Mouse (Mus musculus) neural tube, embryonic 15.5 days (tissue): Measurements from ENCODE around the gene Enox1. TPM values are rescaled to one million over a fixed set of nuclear protein-coding genes. Genes with fewer than 3 reads are reported as not detected.

ENCODE experiments used
- ATAC-seq: fragments of 200-750 bp; cut with Nextera tagmentation; 2 replicates; pipeline ENCODE4 v1.8.0; 2017; ENCODE audit warnings: mild to moderate bottlenecking, moderate TSS enrichment, moderate library complexity; ENCODE audit not compliant: low FRiP score
- H3K27ac ChIP-seq: fragments of 300-500 bp; sonication (generic); replicated peaks from 2 replicates; pipeline ENCODE4 v1.5.1; 2015; ENCODE audit warnings: mild to moderate bottlenecking, inconsistent platforms
- H3K27me3 ChIP-seq: fragments of 300-500 bp; sonication (generic); replicated peaks from 2 replicates; pipeline ENCODE4 v1.6.1; 2015; ENCODE audit warnings: inconsistent platforms
- H3K36me3 ChIP-seq: fragments of 300-500 bp; sonication (generic); 2 replicates; pipeline ENCODE4 v1.6.1; 2015; ENCODE audit warnings: inconsistent platforms
- H3K4me1 ChIP-seq: fragments of 300-500 bp; sonication (generic); 2 replicates; pipeline ENCODE4 v1.6.1; 2015; ENCODE audit warnings: inconsistent platforms
- H3K4me2 ChIP-seq: fragments of 300-500 bp; sonication (generic); 2 replicates; pipeline ENCODE4 v1.6.1; 2015; ENCODE audit warnings: inconsistent platforms, mild to moderate bottlenecking, moderate library complexity
- H3K4me3 ChIP-seq: fragments of 300-500 bp; sonication (generic); replicated peaks from 2 replicates; pipeline ENCODE4 v1.5.1; 2015; ENCODE audit warnings: mild to moderate bottlenecking, inconsistent platforms
- H3K9ac ChIP-seq: fragments of 300-500 bp; sonication (generic); replicated peaks from 2 replicates; pipeline ENCODE4 v1.6.1; 2015; ENCODE audit warnings: mild to moderate bottlenecking, inconsistent platforms
- H3K9me3 ChIP-seq: fragments of 300-500 bp; sonication (generic); replicated peaks from 2 replicates; pipeline ENCODE4 v1.6.1; 2016; ENCODE audit warnings: inconsistent platforms
- WGBS: fragments of 180-500 bp; shearing (Covaris S2); methylation state at CpG from one replicate; pipeline ENCODE4 v1.1.7; 2015; ENCODE audit warnings: mixed read lengths; 5-methylcytosine and 5-hydroxymethylcytosine counted together
- polyA plus RNA-seq: library from polyadenylated mRNA; unstranded; fragments of >200 nt; fragmentation: Nextera tagmentation; extraction: Ambion mirVana; gene quantifications from 2 replicates; pipeline ENCODE4 v1.2.1, GENCODE M21; 2015

Gene Enox1
- polyA plus RNA-seq, 1 experiment from 2014 or later, result 45.0 TPM

DNA sequence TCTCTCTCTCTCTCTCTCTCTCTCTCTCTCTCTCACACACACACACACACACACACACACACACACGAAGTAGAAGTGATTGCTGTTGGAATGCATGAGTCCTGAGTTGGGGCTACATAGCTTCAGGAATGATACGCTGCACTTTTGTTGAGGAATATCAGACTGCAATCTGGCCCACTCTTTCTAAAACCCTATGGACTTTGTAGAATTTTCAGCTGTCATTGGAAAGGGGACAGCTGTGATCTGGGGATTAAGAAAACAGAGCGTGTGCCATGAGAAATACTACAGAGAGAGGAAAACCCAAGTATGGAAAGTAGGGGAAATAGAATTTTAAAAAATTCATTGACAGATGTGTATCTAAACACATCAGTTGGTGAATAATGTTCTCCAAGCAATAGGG is 482.1 kb downstream of the Enox1 start:
- no peaks in the 10 kb centered on the region for H3K36me3 ChIP-seq

DNA sequence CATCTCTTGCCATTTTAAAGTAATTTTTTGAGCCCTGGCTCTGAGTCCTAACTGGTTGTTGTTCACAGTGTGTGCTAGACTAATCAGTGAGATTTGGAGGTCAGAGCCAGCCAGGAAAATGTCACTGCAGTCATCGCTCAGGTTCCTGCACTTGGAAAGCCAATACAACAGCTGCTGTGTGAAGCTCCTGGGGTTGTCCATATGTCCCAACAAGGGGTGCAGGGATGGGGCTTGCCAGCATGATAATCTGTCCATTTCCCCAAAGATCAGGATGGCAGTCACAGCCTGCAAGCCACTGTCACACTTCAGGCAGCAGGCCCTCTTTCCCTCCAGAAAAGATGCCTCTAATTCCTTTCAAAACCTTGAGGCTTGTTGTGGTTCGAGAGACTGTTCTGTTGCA is 483.0 kb downstream of the Enox1 start:
- WGBS, result 48% methylated on average over 2 of the region's 2 CpGs
- H3K4me1 ChIP-seq, result peaks cover 25% of the 10 kb centered on the region
- no peak overlapping the region; the same call in 1 of the 2 replicates for H3K27ac ChIP-seq
- H3K9me3 ChIP-seq, result no peaks in the 10 kb centered on the region
- no peak overlapping the region for H3K4me2 ChIP-seq
- no peak overlapping the region for H3K4me3 ChIP-seq
- H3K36me3 ChIP-seq, result no peaks in the 10 kb centered on the region
- no peak overlapping the region for H3K9ac ChIP-seq
- no peak for ATAC-seq
- H3K27me3 ChIP-seq, result no peaks in the 10 kb centered on the region

More for the DNA sequence above, 482.1 kb downstream of the Enox1 start:
- no peak for ATAC-seq
- no peaks in the 10 kb centered on the region for H3K9me3 ChIP-seq
- no peak overlapping the region for H3K4me2 ChIP-seq
- WGBS, result 83% methylated on average over 3 of the region's 3 CpGs
- H3K27ac ChIP-seq, result no peak overlapping the region
- no peaks in the 10 kb centered on the region for H3K27me3 ChIP-seq
- peaks cover 26% of the 10 kb centered on the region for H3K4me1 ChIP-seq
- no peak overlapping the region for H3K4me3 ChIP-seq
- no peak overlapping the region for H3K9ac ChIP-seq

DNA sequence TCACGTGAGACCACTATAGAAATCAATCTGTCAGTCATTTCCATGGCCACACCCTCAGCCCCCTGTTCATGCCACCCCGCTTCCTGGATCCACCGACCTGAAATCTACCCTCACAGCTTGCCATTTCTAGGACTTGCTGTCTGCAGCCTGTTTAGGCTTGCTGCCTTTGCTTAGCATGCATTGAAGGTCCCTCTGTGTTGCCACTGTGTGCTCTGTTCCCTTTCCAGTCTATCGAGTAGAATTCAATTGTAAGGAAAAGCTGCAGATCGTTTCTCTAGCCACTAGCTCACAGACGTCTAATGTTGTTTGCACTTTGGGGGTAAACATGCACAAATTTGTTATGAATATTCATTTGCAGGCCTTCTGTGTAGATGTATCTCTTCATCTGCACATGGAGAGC is 485.8 kb downstream of the Enox1 start:
- Histone ChIP-seq H3K36me3 (no peaks in the 10 kb centered on the region), H3K27ac (no peak overlapping the region), H3K4me1 (peaks cover 10% of the 10 kb centered on the region; the same call in 1 of the 2 replicates), H3K9me3 (no peaks in the 10 kb centered on the region), H3K9ac (no peak overlapping the region), H3K27me3 (no peaks in the 10 kb centered on the region), H3K4me3 (no peak overlapping the region), H3K4me2 (no peak overlapping the region)
- ATAC-seq, result no peak
- 78% methylated on average over 6 of the region's 6 CpGs for WGBS

DNA sequence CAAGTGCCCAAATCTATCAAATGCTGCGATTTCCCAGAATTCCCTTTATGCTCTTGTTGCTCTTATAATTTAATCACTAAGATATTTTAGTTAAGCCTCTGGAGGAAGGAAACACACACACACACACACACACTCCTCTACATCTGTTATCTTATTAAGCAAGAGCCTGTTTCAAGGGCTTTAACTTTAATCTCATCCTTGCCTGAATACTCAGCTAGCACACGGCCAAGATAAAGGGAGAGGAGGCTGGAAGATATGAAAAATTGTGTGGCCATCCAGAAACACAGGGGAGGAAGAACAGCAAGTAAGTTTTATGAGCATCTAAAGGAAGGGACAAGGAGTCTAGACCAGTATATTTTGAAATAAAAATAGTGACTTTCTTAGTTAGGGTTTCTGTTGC is 489.6 kb downstream of the Enox1 start:
- ATAC-seq, result no peak
- Histone ChIP-seq H3K27ac (no peak overlapping the region), H3K4me2 (no peak overlapping the region), H3K9me3 (no peaks in the 10 kb centered on the region), H3K9ac (no peak overlapping the region), H3K4me1 (peaks cover 22% of the 10 kb centered on the region), H3K4me3 (no peak overlapping the region), H3K36me3 (no peaks in the 10 kb centered on the region), H3K27me3 (no peaks in the 10 kb centered on the region)
- 77% methylated on average over 2 of the region's 2 CpGs for WGBS

DNA sequence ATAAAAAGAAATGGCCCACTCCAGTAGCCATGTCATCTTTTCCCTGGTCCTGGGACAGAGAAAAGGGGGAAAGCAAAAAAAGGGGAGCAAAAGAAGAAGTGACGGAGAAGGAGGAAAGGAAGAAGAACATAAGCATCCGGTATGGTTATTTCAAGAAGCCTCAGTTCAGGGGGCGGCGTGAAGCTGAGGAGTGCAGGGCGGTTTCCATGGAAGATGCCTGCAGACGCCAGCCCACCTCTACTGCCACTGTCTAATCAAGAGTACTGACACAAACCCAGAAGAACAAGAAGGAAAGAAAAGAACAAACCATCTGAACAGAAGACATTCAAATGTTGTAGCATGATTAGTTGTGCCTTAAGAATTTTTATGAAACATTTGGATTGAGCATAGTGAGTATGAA is 490.5 kb downstream of the Enox1 start:
- WGBS, result 90% methylated on average over 6 of the region's 6 CpGs
- H3K36me3 ChIP-seq, result no peaks in the 10 kb centered on the region
- no peak overlapping the region for H3K4me2 ChIP-seq
- no peak overlapping the region for H3K9ac ChIP-seq
- H3K9me3 ChIP-seq, result no peaks in the 10 kb centered on the region
- H3K4me1 ChIP-seq, result peaks cover 19% of the 10 kb centered on the region
- no peaks in the 10 kb centered on the region for H3K27me3 ChIP-seq
- no peak overlapping the region for H3K4me3 ChIP-seq
- H3K27ac ChIP-seq, result no peak overlapping the region
- ATAC-seq, result no peak

DNA sequence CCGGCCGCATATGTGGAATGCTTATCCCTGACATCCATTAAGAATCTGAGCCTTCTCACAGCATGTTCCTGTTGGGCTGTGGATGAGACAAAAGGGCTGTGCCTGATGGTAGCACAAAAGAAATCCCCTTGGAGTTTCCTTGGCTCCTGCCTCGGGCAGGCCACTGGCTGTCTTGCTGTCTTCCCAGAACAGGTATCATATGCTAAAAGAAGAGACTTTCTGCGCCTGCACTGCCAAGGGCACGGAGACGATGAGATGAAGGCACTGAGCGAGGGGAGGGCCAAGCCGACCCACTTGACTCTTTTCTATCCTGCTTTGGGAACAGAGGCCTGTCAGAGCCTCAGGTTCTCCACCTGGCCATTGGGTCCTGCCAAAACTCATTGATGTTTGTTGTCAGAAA is 491.7 kb downstream of the Enox1 start:
- ATAC-seq, result no peak
- Histone ChIP-seq H3K27ac (no peak overlapping the region), H3K36me3 (no peaks in the 10 kb centered on the region), H3K4me3 (no peak overlapping the region), H3K4me2 (no peak overlapping the region), H3K4me1 (peaks cover 16% of the 10 kb centered on the region), H3K27me3 (no peaks in the 10 kb centered on the region), H3K9ac (no peak overlapping the region), H3K9me3 (no peaks in the 10 kb centered on the region)
- WGBS, result 78% methylated on average over 8 of the region's 8 CpGs

DNA sequence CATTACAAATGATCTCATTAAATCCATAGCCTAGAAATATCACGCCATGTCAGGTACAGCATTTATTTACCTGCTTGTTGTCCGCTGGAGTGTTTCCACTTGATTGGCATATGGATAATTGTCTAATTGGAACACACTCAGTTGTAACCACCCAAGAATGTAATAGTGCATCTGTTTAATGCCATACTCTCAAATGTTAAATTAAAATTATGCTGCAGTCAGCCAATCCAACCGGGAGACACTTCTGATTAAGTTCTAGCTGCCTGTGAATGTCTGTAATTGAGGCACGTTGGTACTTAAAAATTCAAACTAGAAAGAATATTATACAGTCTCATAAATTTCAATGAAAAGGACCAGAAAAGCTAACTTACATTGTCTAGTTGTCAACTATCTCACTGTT is 502.2 kb downstream of the Enox1 start:
- Histone ChIP-seq H3K4me3 (no peak overlapping the region), H3K9ac (no peak overlapping the region), H3K36me3 (no peaks in the 10 kb centered on the region), H3K27ac (no peak overlapping the region), H3K4me2 (no peak overlapping the region), H3K27me3 (no peaks in the 10 kb centered on the region), H3K4me1 (peaks cover 7% of the 10 kb centered on the region), H3K9me3 (no peaks in the 10 kb centered on the region)
- 35% methylated on average over 4 of the region's 4 CpGs for WGBS
- ATAC-seq, result no peak

DNA sequence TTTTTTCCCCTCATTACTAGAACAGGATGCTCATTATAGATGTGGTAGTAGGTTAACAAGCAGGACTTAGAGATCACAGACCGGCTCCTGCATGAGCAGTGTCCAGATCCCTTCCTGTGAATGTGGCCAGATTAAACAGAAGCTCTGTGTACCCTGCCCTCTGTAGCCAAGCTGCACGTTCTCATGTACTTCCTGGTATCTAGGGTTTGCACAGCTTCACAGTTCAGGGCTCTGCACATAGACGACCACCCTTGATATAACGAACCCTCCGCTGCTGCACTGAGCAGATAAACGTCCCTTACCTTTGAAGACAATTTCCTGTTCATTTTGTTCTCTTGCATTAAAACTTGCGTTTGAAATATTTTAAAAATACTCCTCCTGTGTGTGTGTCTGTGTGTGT is 505.7 kb downstream of the Enox1 start:
- no peak for ATAC-seq
- Histone ChIP-seq H3K27ac (no peak overlapping the region), H3K9me3 (no peaks in the 10 kb centered on the region), H3K4me1 (peaks cover 13% of the 10 kb centered on the region), H3K4me2 (no peak overlapping the region), H3K36me3 (peaks cover 3% of the 10 kb centered on the region; the same call in 1 of the 2 replicates), H3K4me3 (no peak overlapping the region), H3K27me3 (no peaks in the 10 kb centered on the region), H3K9ac (no peak overlapping the region)
- 82% methylated on average over 7 of the region's 7 CpGs for WGBS

DNA sequence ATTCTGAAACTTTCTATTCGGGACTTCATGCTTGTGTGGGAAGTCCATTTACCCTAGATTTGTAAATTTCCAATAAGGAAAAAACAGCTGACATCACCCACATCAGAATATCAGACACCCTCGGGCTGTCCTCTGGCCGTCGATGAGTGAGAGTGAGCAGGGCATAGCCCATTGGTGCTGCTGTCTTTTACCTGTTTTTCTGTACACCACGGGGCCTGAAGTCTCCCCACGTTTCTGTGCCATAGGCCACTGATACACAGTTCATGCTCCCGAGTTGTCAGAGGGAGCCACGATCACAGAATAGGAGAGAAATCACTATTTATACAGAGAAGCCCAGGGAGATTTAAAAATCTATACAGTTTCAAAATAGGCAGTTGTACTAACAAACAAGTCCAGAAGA is 506.4 kb downstream of the Enox1 start:
- no peaks in the 10 kb centered on the region for H3K27me3 ChIP-seq
- H3K9ac ChIP-seq, result no peak overlapping the region
- ATAC-seq, result no peak
- H3K4me1 ChIP-seq, result peaks cover 13% of the 10 kb centered on the region
- no peak overlapping the region for H3K4me3 ChIP-seq
- H3K4me2 ChIP-seq, result no peak overlapping the region
- peaks cover 3% of the 10 kb centered on the region; the same call in 1 of the 2 replicates for H3K36me3 ChIP-seq
- no peak overlapping the region for H3K27ac ChIP-seq
- WGBS, result 77% methylated on average over 8 of the region's 8 CpGs
- no peaks in the 10 kb centered on the region for H3K9me3 ChIP-seq

DNA sequence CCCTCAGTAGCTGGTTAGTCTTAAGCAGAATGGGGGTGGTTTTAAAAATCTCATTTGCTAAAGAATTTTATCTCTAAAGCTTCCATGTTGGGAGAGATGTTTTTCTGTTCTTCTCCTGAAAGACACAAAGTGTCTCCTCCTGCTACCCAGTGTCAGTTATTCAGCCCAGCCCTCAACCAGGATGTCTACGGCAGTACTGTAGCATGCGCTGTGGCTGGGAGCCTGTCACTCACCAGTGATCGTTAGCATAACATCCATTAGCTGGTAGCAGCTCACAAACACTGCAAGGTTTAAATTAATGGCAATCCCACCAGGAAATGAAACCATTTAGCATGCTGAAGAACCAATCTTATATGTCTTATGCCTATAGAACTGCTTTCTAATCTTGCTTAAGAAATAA is 511.5 kb downstream of the Enox1 start:
- Histone ChIP-seq H3K27ac (no peak overlapping the region), H3K4me1 (peaks cover 21% of the 10 kb centered on the region), H3K4me2 (no peak overlapping the region), H3K27me3 (no peaks in the 10 kb centered on the region), H3K9me3 (no peaks in the 10 kb centered on the region), H3K4me3 (no peak overlapping the region), H3K9ac (no peak overlapping the region), H3K36me3 (peaks cover 3% of the 10 kb centered on the region; the same call in 1 of the 2 replicates)
- ATAC-seq, result no peak
- WGBS, result 44% methylated on average over 3 of the region's 3 CpGs

DNA sequence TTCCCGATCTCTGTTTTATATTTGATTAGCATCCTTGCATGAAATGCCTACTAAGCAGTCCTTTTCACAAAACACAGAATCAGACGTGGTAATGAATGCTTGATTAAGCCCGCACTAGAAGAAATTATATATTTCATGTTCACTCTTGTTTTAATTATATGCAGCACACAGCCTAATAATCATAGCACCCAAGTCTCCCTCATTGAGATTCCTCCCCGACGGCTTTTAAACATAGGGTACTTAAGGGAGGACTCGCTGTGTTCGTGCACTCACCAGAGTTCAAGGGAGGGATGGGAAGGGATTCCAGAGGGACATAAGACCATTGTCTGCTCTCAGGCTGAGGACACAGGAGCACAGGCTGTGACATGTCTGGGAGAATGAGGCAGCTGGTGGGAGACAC is 512.9 kb downstream of the Enox1 start:
- peaks cover 17% of the 10 kb centered on the region; the same call in 1 of the 2 replicates for H3K4me1 ChIP-seq
- no peaks in the 10 kb centered on the region for H3K9me3 ChIP-seq
- 63% methylated on average over 7 of the region's 7 CpGs for WGBS
- no peak for ATAC-seq
- no peak overlapping the region for H3K9ac ChIP-seq
- H3K27ac ChIP-seq, result no peak overlapping the region
- H3K4me3 ChIP-seq, result no peak overlapping the region
- peaks cover 3% of the 10 kb centered on the region; the same call in 1 of the 2 replicates for H3K36me3 ChIP-seq
- H3K27me3 ChIP-seq, result no peaks in the 10 kb centered on the region
- no peak overlapping the region for H3K4me2 ChIP-seq

DNA sequence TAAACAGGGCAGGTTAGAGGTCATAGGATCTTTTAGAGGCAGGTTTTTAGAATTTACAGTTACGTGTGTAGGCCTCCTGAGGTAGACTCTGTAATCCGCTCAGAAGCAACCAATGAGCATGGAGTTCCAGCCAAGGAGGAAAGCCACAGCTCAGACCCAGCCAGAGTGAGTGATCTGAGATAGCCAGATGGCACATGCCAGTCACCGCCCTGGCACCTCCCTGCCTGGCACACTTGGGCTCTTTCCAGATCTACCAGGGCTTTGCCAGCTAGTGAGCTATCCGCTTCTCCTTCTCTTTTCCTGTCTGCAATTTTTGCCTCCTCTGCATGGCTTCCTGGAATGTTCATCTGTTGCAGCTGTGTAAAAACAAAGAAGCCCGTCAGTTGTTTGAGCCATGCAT is 514.4 kb downstream of the Enox1 start:
- Histone ChIP-seq H3K36me3 (peaks cover 3% of the 10 kb centered on the region; the same call in 1 of the 2 replicates), H3K4me3 (no peak overlapping the region), H3K4me2 (no peak overlapping the region), H3K27ac (no peak overlapping the region), H3K4me1 (peaks cover 15% of the 10 kb centered on the region; the same call in 1 of the 2 replicates), H3K9ac (no peak overlapping the region), H3K9me3 (no peaks in the 10 kb centered on the region), H3K27me3 (no peaks in the 10 kb centered on the region)
- WGBS, result 84% methylated on average over 5 of the region's 5 CpGs
- ATAC-seq, result no peak

DNA sequence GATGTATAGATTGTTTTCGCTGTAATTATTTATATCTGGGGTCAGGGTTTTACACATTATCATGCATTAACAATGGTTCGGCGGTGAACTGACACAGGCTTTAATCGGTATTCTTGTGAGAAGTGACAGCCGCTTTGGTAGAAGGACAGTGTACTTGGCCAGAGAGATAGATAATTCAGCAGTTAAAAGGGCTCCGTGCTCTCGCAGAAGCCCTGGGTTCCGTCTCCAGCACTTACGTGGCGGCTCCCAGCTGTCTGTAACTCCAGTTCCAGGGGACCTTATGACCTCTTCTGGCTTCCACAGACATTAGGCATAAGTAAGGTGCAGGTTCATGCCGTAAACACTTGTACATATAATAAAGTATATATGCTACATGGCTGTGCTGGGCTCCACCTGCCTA is 515.4 kb downstream of the Enox1 start:
- H3K9me3 ChIP-seq, result no peaks in the 10 kb centered on the region
- peaks cover 2% of the 10 kb centered on the region; the same call in 1 of the 2 replicates for H3K36me3 ChIP-seq
- 77% methylated on average over 11 of the region's 11 CpGs for WGBS
- no peak overlapping the region for H3K27ac ChIP-seq
- peaks cover 15% of the 10 kb centered on the region; the same call in 1 of the 2 replicates for H3K4me1 ChIP-seq
- no peaks in the 10 kb centered on the region for H3K27me3 ChIP-seq
- no peak for ATAC-seq
- no peak overlapping the region for H3K4me3 ChIP-seq
- no peak overlapping the region for H3K9ac ChIP-seq
- no peak overlapping the region for H3K4me2 ChIP-seq
